Mouse (Mus musculus): ENCODE measurements around the gene Ndufv2.
"Not testable (repeated sequence)": the region's sequence is repeated elsewhere in the genome, so short reads cannot be mapped to it uniquely, and the experiment has no call there.

DNA sequence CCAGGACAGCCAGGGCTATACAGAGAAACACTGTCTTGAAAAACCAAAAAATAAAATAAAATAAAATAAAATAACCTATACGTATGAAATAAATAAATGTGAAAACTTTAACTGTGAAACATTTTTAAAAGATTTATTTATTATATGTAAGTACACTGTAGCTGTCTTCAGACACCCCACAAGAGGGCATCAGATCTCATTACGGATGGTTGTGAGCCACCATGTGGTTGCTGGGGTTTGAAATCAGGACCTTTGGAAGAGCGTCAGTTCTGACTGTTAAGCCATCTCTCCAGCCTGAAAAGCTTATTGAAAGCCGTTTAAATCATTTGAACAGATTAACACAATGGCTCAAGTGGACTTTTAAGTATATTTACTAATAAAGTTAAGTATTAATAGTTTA lies 57.7 kb downstream of the Ndufv2 start:
- not testable (repeated sequence) for TF ChIP-seq CTCF (conservative IDR thresholded peaks at IDR 0.05; ENCODE audit: insufficient read depth, insufficient read length, low read depth, low read length); POLR2A (IDR thresholded peaks at IDR 0.05; ENCODE audit: low read depth, low read length)

Data from kidney, adult 2 months (tissue).